Mouse (Mus musculus): ENCODE results near the gene Rnf220. TPM values are rescaled to one million over a fixed set of nuclear protein-coding genes. Genes with fewer than 3 reads are reported as not detected.

Gene Rnf220
- 10 to 100 TPM; 28.6 to 40.5 TPM for polyA plus RNA-seq (2012; fragmentation: generic; extraction: Trizol)

GRCm38 (mm10) chr4:117496482-117497165, at the start of gene Rnf220:
Rnf220 (minus strand) TSS chr4:117497052.

GRCm38 (mm10) chr4:117251801-117252316, 245.0 kb downstream of the Rnf220 start, which contains the start of the genes Tmem53 and Armh1:
Tmem53 (plus strand) TSS chr4:117251951.
Armh1 (minus strand) TSS chr4:117252125.

Other genes starting within 250 kb of the Rnf220 start
- 10 to 100 TPM; 14.6 to 70.4 TPM for gene Tmem53, start 245.1 kb downstream of the Rnf220 start, polyA plus RNA-seq (2012; fragmentation: generic; extraction: Trizol)
- 1 to 10 TPM in 1 of 2 experiments, not detected in 1; 1.5 TPM for gene Armh1, start 244.9 kb downstream of the Rnf220 start, polyA plus RNA-seq (2012; fragmentation: generic; extraction: Trizol)
- 100 to 1,000 TPM; 112 to 121 TPM for gene Eri3, start 53.3 kb upstream of the Rnf220 start, polyA plus RNA-seq (2012; fragmentation: generic; extraction: Trizol)
- gene Dmap1, start 185.2 kb upstream of the Rnf220 start, polyA plus RNA-seq (2012; fragmentation: generic; extraction: Trizol) = 10 to 100 TPM; 30.4 to 34.0 TPM
- gene Gm12845, start 227.4 kb upstream of the Rnf220 start, polyA plus RNA-seq (2012; fragmentation: generic; extraction: Trizol) = not detected

Measured in C3H10T1/2 (cell line).